Mouse (Mus musculus): ENCODE results near the gene Pafah2. TPM values are rescaled to one million over a fixed set of nuclear protein-coding genes. Genes with fewer than 3 reads are reported as not detected.

Gene Pafah2
- total and polyA plus RNA-seq, 2 experiments from 2014 or later = 7.6 to 18.0 TPM

- TF ChIP-seq CTCF (IDR thresholded peaks at IDR 0.05; ENCODE audit: low read depth) = no peak
- H3K4me3 ChIP-seq (ENCODE audit: low read depth, low read length) = peak overlapping the region; percentile 39
- ATAC-seq (no peak), DNase-seq (peak; percentile 79)
- H3K27ac ChIP-seq (ENCODE audit: low read depth, low read length) = peak overlapping the region; percentile 90
- peak overlapping the region; percentile 70 for H3K4me2 ChIP-seq (ENCODE audit: low read depth)
- no peaks in the 10 kb centered on the region for H3K36me3 ChIP-seq (ENCODE audit: insufficient read depth)
- peak overlapping the region; percentile 31 for H3K9ac ChIP-seq
- no peaks in the 10 kb centered on the region for H3K27me3 ChIP-seq (ENCODE audit: insufficient read depth, low read length)
- H3K9me3 ChIP-seq (ENCODE audit: low read length) = no peaks in the 10 kb centered on the region
- H3K4me1 ChIP-seq (ENCODE audit: insufficient read depth) = peaks cover 19% of the 10 kb centered on the region
- 7% methylated on average over 5 of the region's 5 CpGs for WGBS
Measured at GRCm38 (mm10) chr4:134400206-134400605, 4.1 kb downstream of the Pafah2 start.

- H3K4me3 ChIP-seq (ENCODE audit: low read depth, low read length) = peak overlapping the region; percentile 39
- H3K9ac ChIP-seq = peak overlapping the region; percentile 59
- 11% methylated on average over 19 of the region's 19 CpGs for WGBS
- ATAC-seq = peak; percentile 85
- H3K27me3 ChIP-seq (ENCODE audit: insufficient read depth, low read length) = no peaks in the 10 kb centered on the region
- H3K36me3 ChIP-seq (ENCODE audit: insufficient read depth) = no peaks in the 10 kb centered on the region
- TF ChIP-seq CTCF (IDR thresholded peaks at IDR 0.05; ENCODE audit: low read depth) = no peak
- peak overlapping the region; percentile 70 for H3K4me2 ChIP-seq (ENCODE audit: low read depth)
- H3K27ac ChIP-seq (ENCODE audit: low read depth, low read length) = peak overlapping the region; percentile 90
- H3K9me3 ChIP-seq (ENCODE audit: low read length) = no peaks in the 10 kb centered on the region
- peaks cover 15% of the 10 kb centered on the region for H3K4me1 ChIP-seq (ENCODE audit: insufficient read depth)
- DNase-seq = peak; percentile 84
Measured at GRCm38 (mm10) chr4:134401181-134401661, 5.1 kb downstream of the Pafah2 start.

- ATAC-seq = 0 out of 2 replicates have a peak, but pooled peaks have one; percentile 14
- H3K4me3 ChIP-seq (ENCODE audit: low read depth, low read length) = no peak overlapping the region
Measured at GRCm38 (mm10) chr4:134401856-134402570, 5.9 kb downstream of the Pafah2 start.

GRCm38 (mm10) chr4:134402571-134403262 lies 6.6 kb downstream of the Pafah2 start:
- 0 out of 2 replicates have a peak overlapping the region, but pooled peaks have one; percentile 70 for H3K4me2 ChIP-seq (ENCODE audit: low read depth)
- H3K4me3 ChIP-seq (ENCODE audit: low read depth, low read length) = no peak overlapping the region
- H3K27me3 ChIP-seq (ENCODE audit: insufficient read depth, low read length) = no peaks in the 10 kb centered on the region
- H3K9ac ChIP-seq = no peak overlapping the region
- 70% methylated on average over 16 of the region's 16 CpGs for WGBS
- ATAC-seq = no peak
- H3K27ac ChIP-seq (ENCODE audit: low read depth, low read length) = no peak overlapping the region; the same call in 1 of the 2 replicates
- no peaks in the 10 kb centered on the region for H3K9me3 ChIP-seq (ENCODE audit: low read length)
- no peak for DNase-seq
- peaks cover 15% of the 10 kb centered on the region for H3K4me1 ChIP-seq (ENCODE audit: insufficient read depth)
- no peaks in the 10 kb centered on the region for H3K36me3 ChIP-seq (ENCODE audit: insufficient read depth)
- TF ChIP-seq CTCF (IDR thresholded peaks at IDR 0.05; ENCODE audit: low read depth) = 0 out of 2 replicates have a peak, but pooled peaks have one; percentile 3

More at GRCm38 (mm10) chr4:134401856-134402570, 5.9 kb downstream of the Pafah2 start:
- Histone ChIP-seq H3K27me3 (ENCODE audit: insufficient read depth, low read length) (no peaks in the 10 kb centered on the region), H3K4me2 (ENCODE audit: low read depth) (peak overlapping the region; percentile 70), H3K9me3 (ENCODE audit: low read length) (no peaks in the 10 kb centered on the region), H3K4me1 (ENCODE audit: insufficient read depth) (peaks cover 15% of the 10 kb centered on the region), H3K36me3 (ENCODE audit: insufficient read depth) (no peaks in the 10 kb centered on the region), H3K9ac (no peak overlapping the region), H3K27ac (ENCODE audit: low read depth, low read length) (peak overlapping the region; percentile 90)
- WGBS = 63% methylated on average over 16 of the region's 16 CpGs
- TF ChIP-seq CTCF (IDR thresholded peaks at IDR 0.05; ENCODE audit: low read depth) = no peak
- no peak for DNase-seq

GRCm38 (mm10) chr4:134403721-134404120 lies 7.6 kb downstream of the Pafah2 start:
- 41% methylated on average over 7 of the region's 7 CpGs for WGBS
- no peaks in the 10 kb centered on the region for H3K36me3 ChIP-seq (ENCODE audit: insufficient read depth)
- peaks cover 15% of the 10 kb centered on the region for H3K4me1 ChIP-seq (ENCODE audit: insufficient read depth)
- peak; percentile 10; the same call in 1 of the 2 replicates for TF ChIP-seq CTCF (IDR thresholded peaks at IDR 0.05; ENCODE audit: low read depth)
- H3K9me3 ChIP-seq (ENCODE audit: low read length) = no peaks in the 10 kb centered on the region
- DNase-seq (no peak), ATAC-seq (no peak)
- no peak overlapping the region for H3K4me3 ChIP-seq (ENCODE audit: low read depth, low read length)
- no peak overlapping the region for H3K9ac ChIP-seq
- no peak overlapping the region for H3K4me2 ChIP-seq (ENCODE audit: low read depth)
- no peak overlapping the region for H3K27ac ChIP-seq (ENCODE audit: low read depth, low read length)
- no peaks in the 10 kb centered on the region for H3K27me3 ChIP-seq (ENCODE audit: insufficient read depth, low read length)

GRCm38 (mm10) chr4:134409286-134409685 lies 13.2 kb downstream of the Pafah2 start:
- TF ChIP-seq CTCF (IDR thresholded peaks at IDR 0.05; ENCODE audit: low read depth) = peak; percentile 67
- Histone ChIP-seq H3K9ac (no peak overlapping the region), H3K4me3 (ENCODE audit: low read depth, low read length) (no peak overlapping the region), H3K36me3 (ENCODE audit: insufficient read depth) (peaks cover under 1% of the 10 kb centered on the region; the same call in 1 of the 2 replicates), H3K27me3 (ENCODE audit: insufficient read depth, low read length) (no peaks in the 10 kb centered on the region), H3K4me2 (ENCODE audit: low read depth) (no peak overlapping the region), H3K27ac (ENCODE audit: low read depth, low read length) (no peak overlapping the region), H3K9me3 (ENCODE audit: low read length) (no peaks in the 10 kb centered on the region), H3K4me1 (ENCODE audit: insufficient read depth) (no peaks in the 10 kb centered on the region)
- WGBS = 75% methylated on average over 5 of the region's 5 CpGs
- ATAC-seq = no peak
- DNase-seq = peak; percentile 44

Measured in forebrain, postnatal 0 days (tissue).